Mouse (Mus musculus): ENCODE measurements at regions not wholly inside any gene's neighbourhood (a gene's known extent, or its start where the extent isn't known, plus 50 kb on each side); places are given as distances from the start of the nearest gene placed in this dataset.

GRCm38 (mm10) chr16:29884899-29885298, 179.3 kb upstream of the Hes1 start:
- TF ChIP-seq CTCF (IDR thresholded peaks at IDR 0.05; ENCODE audit: control insufficient read depth, insufficient read depth, insufficient replicate concordance, low read depth, low read length) (no peak), POLR2A (IDR thresholded peaks at IDR 0.05; ENCODE audit: control insufficient read depth, low read depth, low read length) (no peak)
